Mouse (Mus musculus): ENCODE results near the gene Dmrta2.

The Dmrta2 gene

GRCm38 (mm10) chr4:109979461-109980320 lies 1.8 kb downstream of the Dmrta2 start:
- DNase-seq = no peak

GRCm38 (mm10) chr4:109980321-109981082 lies 2.6 kb downstream of the Dmrta2 start:
- DNase-seq = no peak

GRCm38 (mm10) chr4:109981083-109981870 lies 3.4 kb downstream of the Dmrta2 start:
- no peak for DNase-seq

GRCm38 (mm10) chr4:109981871-109982680 lies 4.2 kb downstream of the Dmrta2 start:
- DNase-seq = no peak

GRCm38 (mm10) chr4:109982681-109983265 lies 4.9 kb downstream of the Dmrta2 start:
- no peak for DNase-seq

GRCm38 (mm10) chr4:109983281-109984001 lies 5.6 kb downstream of the Dmrta2 start:
- DNase-seq = no peak

GRCm38 (mm10) chr4:109984011-109984411 lies 6.2 kb downstream of the Dmrta2 start:
- DNase-seq = no peak

GRCm38 (mm10) chr4:109984496-109985423 lies 6.9 kb downstream of the Dmrta2 start:
- no peak for DNase-seq

- no peak for DNase-seq
Measured at GRCm38 (mm10) chr4:109985424-109986172, 7.7 kb downstream of the Dmrta2 start.

- DNase-seq = no peak
Measured at GRCm38 (mm10) chr4:109986301-109986700, 8.4 kb downstream of the Dmrta2 start.

- DNase-seq = no peak
Measured at GRCm38 (mm10) chr4:109986748-109987355, 9.0 kb downstream of the Dmrta2 start.

- DNase-seq = no peak
Measured at GRCm38 (mm10) chr4:109987560-109988362, 9.9 kb downstream of the Dmrta2 start.

- DNase-seq = no peak
Measured at GRCm38 (mm10) chr4:109988411-109988810, 10.6 kb downstream of the Dmrta2 start.

GRCm38 (mm10) chr4:109989213-109989612 lies 11.4 kb downstream of the Dmrta2 start:
- DNase-seq = no peak

GRCm38 (mm10) chr4:110006044-110006443 lies 28.2 kb downstream of the Dmrta2 start:
- no peak for DNase-seq

GRCm38 (mm10) chr4:110019145-110019544 lies 41.3 kb downstream of the Dmrta2 start:
- DNase-seq = no peak

GRCm38 (mm10) chr4:110020255-110020654 lies 42.4 kb downstream of the Dmrta2 start:
- DNase-seq = peak; percentile 30
